Mouse (Mus musculus): ENCODE data around the gene Mrps10.

DNA sequence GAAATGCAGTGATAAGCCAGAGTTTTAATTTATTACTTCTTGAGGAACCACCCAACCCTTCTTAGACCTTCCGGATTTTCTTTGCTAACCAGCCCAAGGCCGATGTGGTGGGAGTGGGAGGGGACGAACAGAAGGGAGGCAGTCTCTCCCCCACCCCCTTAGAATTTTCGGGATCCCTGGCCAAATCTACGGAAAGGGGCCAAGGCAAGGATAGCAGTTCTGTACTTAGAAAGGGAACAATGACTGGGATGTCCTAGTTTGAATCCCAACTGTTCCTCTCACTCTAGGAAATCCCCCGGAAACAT is 45.7 kb upstream of the Mrps10 start:
- TF ChIP-seq E2F4 (IDR thresholded peaks at IDR 0.05; ENCODE audit: insufficient read depth) (no peak), POLR2A (IDR thresholded peaks at IDR 0.05; ENCODE audit: insufficient read length, low read depth) (no peak), POLR2AphosphoS2 (IDR thresholded peaks at IDR 0.05; ENCODE audit: insufficient read length, low read depth) (no peak)
